Mouse (Mus musculus) thymus, postnatal 4 days (tissue): ENCODE data around the gene Yars.

ENCODE experiments used
- DNase-seq: peaks from one replicate; pipeline ENCODE4 v3.0.0; 2021

Gene Yars

GRCm38 (mm10) chr4:129254571-129254970 lies 65.0 kb downstream of the Yars start:
- no peak for DNase-seq

DNA sequence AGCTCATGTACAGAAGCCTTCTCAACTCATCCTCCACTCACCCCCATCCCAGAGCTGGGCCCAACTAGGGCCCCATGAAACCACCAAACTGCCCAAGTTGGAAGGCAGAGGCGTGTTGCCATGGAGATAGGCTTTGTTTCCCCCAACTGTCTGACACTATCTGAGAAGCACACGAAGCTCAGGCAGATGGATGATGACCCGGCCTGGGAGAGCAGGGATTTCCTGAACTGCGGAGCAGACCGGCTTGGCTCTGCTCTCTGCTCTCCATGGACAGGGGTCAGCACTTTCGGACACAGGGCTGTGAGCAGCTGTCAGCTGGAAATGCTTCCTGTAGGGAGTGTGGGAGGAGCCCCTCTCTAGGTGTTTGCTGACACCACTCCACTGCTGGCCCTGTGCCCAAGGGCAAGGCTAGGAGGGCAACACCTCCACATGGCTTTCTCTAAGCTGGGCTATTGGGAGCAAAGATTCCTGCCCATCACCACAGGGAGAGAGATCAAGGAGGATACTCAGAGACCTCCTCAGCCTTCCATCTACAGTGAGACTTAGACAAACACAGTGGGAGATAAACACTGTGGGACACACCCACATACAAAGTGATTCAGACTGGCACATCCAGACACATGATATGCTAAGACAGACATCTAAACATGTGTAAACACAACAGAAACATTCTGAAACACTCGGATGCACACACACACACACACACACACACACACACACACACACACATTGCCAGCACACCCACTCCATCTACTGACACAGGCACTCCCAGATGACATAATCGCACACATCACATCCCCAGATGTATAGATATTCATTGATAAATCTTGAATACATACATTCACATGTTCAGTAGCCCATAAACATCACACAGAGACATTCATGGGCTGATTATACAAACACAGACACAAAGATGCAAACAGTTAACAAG lies 67.2 kb downstream of the Yars start:
- no peak for DNase-seq

- DNase-seq, result no peak
Measured at GRCm38 (mm10) chr4:129259101-129259500, 69.5 kb downstream of the Yars start.

DNA sequence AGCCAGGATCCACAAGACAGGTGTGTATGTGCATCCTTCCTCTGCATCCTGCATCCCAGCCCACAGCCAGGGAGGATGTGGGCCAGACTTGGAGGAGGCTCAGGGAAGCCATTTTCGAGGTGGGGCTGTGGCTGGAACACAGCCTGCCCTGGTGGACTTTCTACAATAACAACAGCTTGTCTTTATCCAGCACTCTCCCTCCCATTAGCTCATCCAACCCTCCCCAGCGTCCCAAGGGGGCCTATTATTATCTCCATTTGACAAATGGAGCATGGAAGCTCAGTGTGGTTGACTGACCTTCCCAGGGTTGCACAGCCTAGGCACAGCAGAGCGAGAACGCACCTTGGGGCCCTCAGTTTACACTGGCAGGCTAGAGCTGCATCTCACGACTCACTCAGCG lies 71.1 kb downstream of the Yars start:
- DNase-seq, result no peak

- no peak for DNase-seq
Measured at GRCm38 (mm10) chr4:129261196-129261595, 71.6 kb downstream of the Yars start, which contains the start of gene C77080. TSS of gene C77080 (minus strand) at chr4:129261404.

DNA sequence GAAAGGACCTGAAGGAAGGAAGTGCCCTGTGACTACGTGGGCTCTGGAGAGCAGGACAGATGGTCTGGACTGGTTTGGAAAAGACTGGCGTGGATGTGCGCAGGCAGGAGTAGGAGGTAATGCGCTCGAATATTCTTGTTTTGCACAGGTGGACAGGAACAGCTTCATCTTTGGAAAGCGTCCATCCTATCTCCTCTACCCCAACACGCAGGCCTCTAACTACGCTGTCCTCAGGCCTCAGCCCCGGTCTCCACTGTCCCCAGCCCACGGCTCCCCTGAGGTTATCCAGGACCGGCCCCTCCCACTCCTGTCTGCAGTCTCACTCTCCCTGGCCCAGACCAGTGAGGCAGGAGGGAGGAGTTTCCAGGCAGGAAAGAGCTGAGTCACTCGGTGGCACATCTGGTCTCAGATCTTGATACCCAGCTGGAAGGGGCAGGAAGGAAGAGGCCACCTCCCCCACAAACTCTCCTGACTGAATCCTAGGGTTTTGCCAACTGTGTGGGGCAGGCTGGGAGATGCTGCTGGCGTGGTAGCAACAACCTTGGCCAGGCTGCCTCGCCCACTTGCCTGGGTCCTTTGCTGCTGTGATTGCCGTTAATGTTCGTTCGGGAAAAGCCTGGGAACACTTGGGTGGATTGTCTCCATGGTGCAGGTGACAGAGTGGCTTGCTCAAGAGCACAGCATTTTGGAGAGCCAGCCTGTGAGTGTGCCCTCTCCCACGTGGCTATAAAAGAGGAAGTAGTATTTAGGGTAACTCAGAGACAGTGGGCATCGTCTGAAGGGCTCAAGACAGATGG lies 73.9 kb downstream of the Yars start:
- peak; percentile 68 for DNase-seq

DNA sequence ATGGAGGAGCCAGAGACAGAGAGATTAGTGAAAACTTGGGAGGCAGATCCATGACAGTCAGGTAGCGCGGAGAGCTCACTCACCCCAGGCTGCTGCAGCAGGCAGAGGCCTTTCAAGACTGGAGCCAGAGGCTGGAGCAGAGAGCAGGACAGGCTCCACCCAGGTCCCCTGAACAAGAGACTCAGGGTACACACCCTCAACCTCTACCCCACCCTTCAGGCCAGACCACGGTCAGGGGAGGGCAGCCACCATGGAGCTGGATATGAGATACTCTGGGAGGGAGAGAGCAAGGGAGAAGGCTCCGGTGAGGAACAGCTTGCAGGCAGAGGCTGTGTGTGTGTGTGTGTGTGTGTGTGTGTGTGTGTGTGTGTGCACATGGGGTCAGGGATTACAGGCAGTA lies 76.6 kb downstream of the Yars start:
- no peak for DNase-seq

- no peak for DNase-seq
Measured at GRCm38 (mm10) chr4:129266821-129267220, 77.3 kb downstream of the Yars start.

GRCm38 (mm10) chr4:129268698-129269097 lies 79.1 kb downstream of the Yars start:
- DNase-seq, result no peak
